Mouse (Mus musculus): ENCODE data around the gene Sec11a.
A peak's percentile ranks its signal among the peaks of the same experiment; 100 is the strongest.

Sec11a gene

GRCm38 (mm10) chr7:80894815-80895519 is 52.6 kb downstream of the Sec11a start:
- peak; percentile 91 for DNase-seq

- DNase-seq = no peak
Measured at GRCm38 (mm10) chr7:80894196-80894595, 53.4 kb downstream of the Sec11a start.

- peak; percentile 95 for DNase-seq
Measured at GRCm38 (mm10) chr7:80893753-80894129, 53.8 kb downstream of the Sec11a start.

GRCm38 (mm10) chr7:80893086-80893752 is 54.4 kb downstream of the Sec11a start:
- DNase-seq = peak; percentile 88

GRCm38 (mm10) chr7:80889841-80890241 is 57.7 kb downstream of the Sec11a start:
- DNase-seq = peak; percentile 92

GRCm38 (mm10) chr7:80889021-80889511 is 58.5 kb downstream of the Sec11a start:
- DNase-seq = peak; percentile 96

- peak; percentile 90 for DNase-seq
Measured at GRCm38 (mm10) chr7:80888595-80888994, 59.0 kb downstream of the Sec11a start.

- DNase-seq = no peak
Measured at GRCm38 (mm10) chr7:80885666-80886065, 61.9 kb downstream of the Sec11a start.

GRCm38 (mm10) chr7:80882830-80883505 is 64.6 kb downstream of the Sec11a start:
- peak; percentile 95 for DNase-seq

GRCm38 (mm10) chr7:80875727-80876126 is 71.9 kb downstream of the Sec11a start:
- DNase-seq = no peak

- no peak for DNase-seq
Measured at GRCm38 (mm10) chr7:80873631-80874030, 73.9 kb downstream of the Sec11a start.

GRCm38 (mm10) chr7:80873038-80873437 is 74.5 kb downstream of the Sec11a start:
- no peak for DNase-seq

GRCm38 (mm10) chr7:80868686-80869085 is 78.9 kb downstream of the Sec11a start:
- no peak for DNase-seq

GRCm38 (mm10) chr7:80866514-80867147 is 80.9 kb downstream of the Sec11a start:
- no peak for DNase-seq

GRCm38 (mm10) chr7:80865521-80865920 is 82.1 kb downstream of the Sec11a start:
- DNase-seq = no peak

- DNase-seq = peak; percentile 95
Measured at GRCm38 (mm10) chr7:80864831-80865230, 82.7 kb downstream of the Sec11a start.

- no peak for DNase-seq
Measured at GRCm38 (mm10) chr7:80864151-80864550, 83.4 kb downstream of the Sec11a start.

- DNase-seq = peak; percentile 86
Measured at GRCm38 (mm10) chr7:80863520-80863919, 84.1 kb downstream of the Sec11a start.

GRCm38 (mm10) chr7:80862475-80862874 is 85.1 kb downstream of the Sec11a start:
- no peak for DNase-seq

GRCm38 (mm10) chr7:80860729-80861274 is 86.8 kb downstream of the Sec11a start, which contains the start of gene Zscan2:
TSS of gene Zscan2 (plus strand) at chr7:80860920.
- peak; percentile 100 for DNase-seq

GRCm38 (mm10) chr7:80860227-80860626 is 87.4 kb downstream of the Sec11a start:
- peak; percentile 97 for DNase-seq

- DNase-seq = peak; percentile 95
Measured at GRCm38 (mm10) chr7:80857181-80857580, 90.4 kb downstream of the Sec11a start.

GRCm38 (mm10) chr7:80855316-80855715 is 92.3 kb downstream of the Sec11a start:
- DNase-seq = no peak
